ENCODE assay signal across 18 mouse cellular contexts in genomic region chr6:29146641-29147040, GRCm38 (mm10). TPM values are rescaled to one million over a fixed set of nuclear protein-coding genes. Genes with fewer than 3 reads are reported as not detected.
A peak's percentile ranks its signal among the peaks of the same experiment; 100 is the strongest.
DNase-seq lines count a peak whose midpoint lies in the region; ATAC-seq lines count a peak whose summit lies in the region.
"Had no signal": no experiment of that assay in that cellular context is flagged by ENCODE, and none has a peak within 500 bp of the region (broad histone marks: within the 10 kb centered on the region; RNA-seq: fewer than 3 reads in every experiment).

No protein-coding gene starts in this region.

- no peak overlapping the region for H3K4me3 ChIP-seq in kidney, embryonic 15.5 days (replicated peaks)
- H3K4me3 ChIP-seq in heart, embryonic 12.5 days: no peak overlapping the region
- no peak overlapping the region for H3K4me3 ChIP-seq in forebrain, embryonic 10.5 days
- H3K4me3 ChIP-seq: embryonic facial prominence, embryonic 15.5 days had no signal

- no peak for DNase-seq in kidney, postnatal 25 days
- DNase-seq in adrenal gland, postnatal 14 days: peak; percentile 56
- DNase-seq in kidney, postnatal 14 days: peak; percentile 32
- no peak for DNase-seq in forebrain, embryonic 10.5 days (ENCODE audit: extremely low spot score, low spot score)
- no peak for DNase-seq in urinary bladder, postnatal 25 days (ENCODE audit: low spot score)
- no peak for DNase-seq in right cerebral cortex, postnatal 36 days (ENCODE audit: low spot score in 2 of 2)
- DNase-seq: cerebellum, postnatal 36 days; left cerebral cortex, postnatal 4 days; lung, adult 18-20 months; thymus, postnatal 25 days had no signal

- H3K9ac ChIP-seq in kidney, embryonic 15.5 days: no peak overlapping the region
- no peak overlapping the region for H3K9ac ChIP-seq in heart, embryonic 12.5 days
- H3K9ac ChIP-seq: embryonic facial prominence, embryonic 15.5 days; hindbrain, embryonic 14.5 days had no signal

- peaks cover 35% of the 10 kb centered on the region for H3K4me1 ChIP-seq in kidney, embryonic 15.5 days
- peaks cover 31% of the 10 kb centered on the region for H3K4me1 ChIP-seq in heart, embryonic 12.5 days (replicated peaks)
- H3K4me1 ChIP-seq in forebrain, embryonic 10.5 days: no peaks in the 10 kb centered on the region
- H3K4me1 ChIP-seq: embryonic facial prominence, embryonic 15.5 days had no signal

- 21% methylated on average over 7 of the region's 7 CpGs for WGBS in kidney, embryonic 15.5 days
- WGBS in heart, embryonic 12.5 days: 32% methylated on average over 7 of the region's 7 CpGs
- WGBS in forebrain, embryonic 10.5 days: 90% methylated on average over 7 of the region's 7 CpGs

- peak overlapping the region; percentile 93 for H3K27ac ChIP-seq in kidney, embryonic 15.5 days
- peak overlapping the region; percentile 66 for H3K27ac ChIP-seq in heart, embryonic 12.5 days (ENCODE audit: poor library complexity, severe bottlenecking)
- no peak overlapping the region for H3K27ac ChIP-seq in forebrain, embryonic 10.5 days
- H3K27ac ChIP-seq: embryonic facial prominence, embryonic 15.5 days; hindbrain, embryonic 14.5 days had no signal

- H3K9me3 ChIP-seq in kidney, embryonic 15.5 days (replicated peaks): no peaks in the 10 kb centered on the region
- no peaks in the 10 kb centered on the region for H3K9me3 ChIP-seq in heart, embryonic 12.5 days (replicated peaks)
- no peaks in the 10 kb centered on the region for H3K9me3 ChIP-seq in forebrain, embryonic 10.5 days
- H3K9me3 ChIP-seq: embryonic facial prominence, embryonic 15.5 days had no signal

- H3K36me3 ChIP-seq in kidney, embryonic 15.5 days: peaks cover 33% of the 10 kb centered on the region
- H3K36me3 ChIP-seq in heart, embryonic 12.5 days: peaks cover 32% of the 10 kb centered on the region
- H3K36me3 ChIP-seq in forebrain, embryonic 10.5 days (replicated peaks): peaks cover 63% of the 10 kb centered on the region

- H3K27me3 ChIP-seq in kidney, embryonic 15.5 days: no peaks in the 10 kb centered on the region
- H3K27me3 ChIP-seq in heart, embryonic 12.5 days (replicated peaks): no peaks in the 10 kb centered on the region
- H3K27me3 ChIP-seq in forebrain, embryonic 10.5 days (ENCODE audit: poor library complexity, severe bottlenecking): no peaks in the 10 kb centered on the region
- H3K27me3 ChIP-seq: embryonic facial prominence, embryonic 15.5 days had no signal

- ATAC-seq in kidney, embryonic 15.5 days (replicated peaks; ENCODE audit: low FRiP score): peak; percentile 71
- ATAC-seq in heart, embryonic 12.5 days (ENCODE audit: insufficient number of reproducible peaks, low FRiP score): peak; percentile 49; the same call in 1 of the 2 replicates
- ATAC-seq: activated CD4-positive, CD25-positive, alpha-beta regulatory T cell, adult 4 months; forebrain, embryonic 14.5 days had no signal

- H3K4me2 ChIP-seq in kidney, embryonic 15.5 days: peak overlapping the region; percentile 47; the same call in 1 of the 2 replicates
- H3K4me2 ChIP-seq in heart, embryonic 12.5 days: no peak overlapping the region
- H3K4me2 ChIP-seq: embryonic facial prominence, embryonic 15.5 days; hindbrain, embryonic 14.5 days had no signal

RNA-seq across cellular contexts. Expression of gene Rbm28, which starts 18.2 kb away (rescaled TPM):
- polyA plus RNA-seq in kidney, embryonic 15.5 days (2015; fragmentation: Nextera tagmentation; extraction: Ambion mirVana): 46.1 and 48.8 TPM in 2 replicates
- total RNA-seq in adrenal gland, postnatal 14 days (2021): 29.7 and 31.8 TPM in 2 replicates
- polyA plus RNA-seq in heart, embryonic 12.5 days (2016; fragmentation: Nextera tagmentation; extraction: Ambion mirVana): 32.4 and 35.6 TPM in 2 replicates
- 53.8 and 58.1 TPM in 2 replicates for polyA plus RNA-seq in forebrain, embryonic 10.5 days (2016; fragmentation: Nextera tagmentation; extraction: Ambion mirVana)

RNA-seq across cellular contexts. Expression of gene Prrt4, which starts 32.7 kb away (rescaled TPM):
- polyA plus RNA-seq in kidney, embryonic 15.5 days (2015; fragmentation: Nextera tagmentation; extraction: Ambion mirVana): 1.0 and 1.6 TPM in 2 replicates
- total RNA-seq in adrenal gland, postnatal 14 days (2021): 4.9 and 5.1 TPM in 2 replicates
- polyA plus RNA-seq in heart, embryonic 12.5 days (2016; fragmentation: Nextera tagmentation; extraction: Ambion mirVana): 3.0 and 3.1 TPM in 2 replicates
- polyA plus RNA-seq in forebrain, embryonic 10.5 days (2016; fragmentation: Nextera tagmentation; extraction: Ambion mirVana): 1.3 and 1.8 TPM in 2 replicates
- total RNA-seq: megakaryocyte, adult 5-6 weeks; MEL had no signal
- polyA plus RNA-seq: activated CD4-positive, CD25-positive, alpha-beta regulatory T cell, adult 4 months had no signal

Comparison
In these comparisons a context has a peak if more than half of its experiments do, and no peak if none do; other contexts are left out.
1. DNase-seq: peak in adrenal gland, postnatal 14 days (single experiment) and kidney, postnatal 14 days (single experiment); none in kidney, postnatal 25 days (0 of 2), forebrain, embryonic 10.5 days (single experiment), urinary bladder, postnatal 25 days (single experiment) and right cerebral cortex, postnatal 36 days (0 of 2).